Mouse (Mus musculus): ENCODE measurements at regions not wholly inside any gene's neighbourhood (a gene's known extent, or its start where the extent isn't known, plus 50 kb on each side); places are given as distances from the start of the nearest gene placed in this dataset.

DNA sequence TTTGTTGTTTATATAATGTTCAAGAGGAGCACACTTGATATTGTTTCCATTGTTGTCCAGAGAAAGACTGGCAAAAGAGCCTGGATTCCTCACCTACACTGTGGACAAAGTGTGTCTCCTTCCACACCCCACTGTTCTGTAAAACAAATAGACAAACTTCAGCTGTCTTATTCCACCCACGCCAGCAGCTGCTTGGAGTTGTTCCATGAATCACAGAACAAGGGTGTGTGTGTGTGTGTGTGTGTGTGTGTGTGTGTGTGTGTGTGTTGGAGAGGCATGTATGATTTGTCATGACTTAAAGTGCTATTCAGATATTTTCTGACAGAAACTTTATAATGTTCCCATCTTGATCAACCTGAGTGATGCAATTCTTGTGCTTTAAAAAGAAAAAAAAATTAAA, 114.1 kb upstream of the Rap2b start:
- no peak for DNase-seq (ENCODE audit: extremely low read depth, low read depth, low spot score)

DNA sequence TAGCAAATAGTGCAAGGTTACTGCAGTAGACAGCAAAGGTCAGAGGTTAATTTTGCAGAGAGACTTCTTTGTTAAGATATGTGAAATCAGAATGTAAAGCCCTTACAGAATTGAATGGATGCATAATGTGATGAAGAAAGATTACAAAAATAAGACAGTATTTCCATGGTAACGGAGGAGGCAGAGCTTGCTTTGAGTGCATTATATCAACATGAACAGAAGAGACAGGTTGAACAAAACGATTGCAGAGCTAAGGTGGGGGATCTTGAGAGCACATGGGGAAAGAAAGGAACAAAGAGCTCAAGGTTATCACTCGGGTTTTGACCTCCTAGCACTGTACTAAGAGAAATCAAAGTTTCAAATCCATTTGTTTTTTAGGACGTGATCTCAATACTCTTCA, 106.2 kb upstream of the Rap2b start:
- DNase-seq (ENCODE audit: extremely low read depth, low read depth, low spot score), result no peak

DNA sequence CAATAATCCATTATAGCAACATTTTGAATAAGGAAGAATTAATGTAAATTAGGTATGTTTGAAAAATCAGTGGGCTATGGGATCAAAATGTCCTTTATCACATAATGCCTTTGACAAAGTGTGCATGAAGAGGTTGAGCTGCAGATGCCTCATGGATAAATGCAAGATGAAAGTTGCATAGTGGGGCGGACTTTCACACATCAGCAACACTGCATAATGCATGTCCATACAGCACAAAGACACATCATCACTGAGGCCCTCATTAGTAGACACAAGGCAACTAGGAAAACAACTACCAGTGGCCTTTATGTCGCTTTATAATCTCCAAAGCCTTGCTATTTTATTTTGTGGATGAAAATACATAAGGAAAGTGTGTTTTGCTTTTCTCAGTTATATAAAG, 105.8 kb upstream of the Rap2b start:
- no peak for DNase-seq (ENCODE audit: extremely low read depth, low read depth, low spot score)

DNA sequence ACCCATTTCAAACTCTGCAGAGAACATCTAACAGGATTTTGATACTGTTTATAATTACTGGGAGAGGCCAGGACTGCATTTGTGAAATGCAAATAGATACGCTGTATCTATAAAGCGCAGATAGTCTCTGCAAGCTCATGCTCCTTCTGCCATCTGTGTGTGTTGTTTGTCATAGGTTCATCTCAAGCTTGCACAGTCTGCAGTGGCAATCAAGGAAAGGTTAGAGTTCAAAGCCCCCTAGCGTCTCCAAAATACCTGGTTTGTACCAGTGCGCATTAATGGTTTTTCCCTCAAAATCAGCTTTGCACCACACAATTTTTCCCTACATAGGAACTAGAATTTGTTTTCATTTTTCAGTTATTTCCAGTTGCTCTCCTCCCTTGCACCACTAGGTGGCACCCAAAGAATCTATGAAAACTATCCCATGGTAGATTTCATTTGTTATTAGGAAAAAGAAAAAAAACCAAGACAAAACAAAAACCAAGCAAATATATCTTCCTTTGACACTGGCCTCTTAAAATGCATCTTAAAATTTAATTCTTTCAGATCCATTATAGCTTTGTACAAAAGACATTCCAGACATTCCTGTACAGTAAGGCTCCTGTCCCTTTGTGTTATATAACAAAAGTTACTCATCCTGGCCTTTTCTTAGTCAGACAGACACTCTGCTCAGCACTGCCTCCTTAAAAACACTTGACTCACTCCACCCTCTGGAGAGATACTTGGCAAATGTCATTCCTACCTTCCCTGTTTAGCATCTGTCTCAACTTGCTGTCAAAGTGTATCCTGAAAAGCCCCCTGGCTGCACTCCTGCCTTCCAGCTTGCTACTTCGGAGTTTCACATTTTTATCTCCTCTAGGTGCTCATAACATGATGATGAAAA, 92.7 kb upstream of the Rap2b start:
- DNase-seq (ENCODE audit: extremely low read depth, low read depth, low spot score), result peak; percentile 57

DNA sequence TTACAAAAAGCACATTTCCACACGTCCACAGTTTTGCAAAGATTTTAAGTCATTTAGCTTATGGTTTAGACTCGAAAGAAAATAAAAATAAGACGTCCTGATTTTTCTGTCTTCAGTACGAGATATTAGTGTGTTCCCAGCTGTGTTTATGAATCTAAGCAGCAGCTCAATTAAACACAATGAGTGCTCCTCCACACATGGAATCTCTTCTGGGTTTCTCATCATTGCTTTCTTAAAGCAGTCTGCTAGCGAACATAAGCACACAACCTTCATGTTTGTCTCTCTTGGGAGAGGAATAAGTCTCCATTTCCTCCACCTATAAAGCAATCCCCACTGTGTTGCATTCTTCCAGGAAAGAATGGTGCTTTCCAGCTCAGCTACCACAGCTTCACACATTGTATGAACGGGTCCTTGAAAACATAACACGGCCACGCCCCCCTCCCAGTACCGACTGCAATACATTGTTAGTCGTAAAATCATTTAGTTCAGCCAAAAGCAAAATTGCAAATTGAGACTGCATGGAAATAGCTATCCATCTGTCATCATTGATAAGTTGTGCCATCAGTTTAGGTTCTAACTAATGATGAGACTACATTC, 75.4 kb upstream of the Rap2b start:
- no peak for DNase-seq (ENCODE audit: extremely low read depth, low read depth, low spot score)

DNA sequence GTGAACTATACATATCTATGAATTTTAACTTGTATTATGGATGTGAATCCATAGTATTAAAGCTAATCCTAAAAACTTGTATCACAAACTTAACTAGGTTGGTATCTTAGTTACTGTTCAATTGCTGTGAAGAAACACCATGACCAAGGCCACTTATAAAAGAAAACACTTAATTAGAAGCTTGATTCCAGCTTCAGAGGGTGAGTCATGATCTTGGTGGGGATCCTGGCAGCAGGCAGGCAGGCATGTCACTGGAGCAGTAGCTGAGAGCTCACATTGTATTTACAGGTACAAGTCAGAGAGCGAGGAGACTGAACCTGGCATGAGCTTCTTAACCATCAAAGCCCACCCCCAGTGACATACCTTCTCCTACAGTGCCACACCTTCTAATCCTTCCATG, 73.2 kb upstream of the Rap2b start:
- DNase-seq (ENCODE audit: extremely low read depth, low read depth, low spot score), result no peak

DNA sequence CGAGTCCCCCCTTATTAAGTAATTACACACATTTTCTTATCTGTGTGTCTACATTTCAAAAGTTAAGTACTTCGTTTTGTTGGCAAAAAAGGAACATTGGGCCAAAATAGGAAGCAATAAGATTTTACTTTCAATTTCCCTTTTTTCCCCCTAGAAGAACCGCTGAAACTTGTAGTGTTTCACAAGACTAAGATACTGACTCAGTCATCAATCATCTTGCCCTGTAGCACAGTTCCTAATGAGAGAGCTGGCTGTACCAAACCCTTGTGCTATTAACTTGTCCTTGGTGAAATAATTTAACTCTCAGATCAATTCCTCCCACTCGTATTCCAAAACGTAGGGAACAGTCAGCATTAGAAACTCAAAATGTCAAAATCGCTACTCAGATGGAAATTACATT, 66.6 kb upstream of the Rap2b start:
- peak; percentile 74 for DNase-seq (ENCODE audit: extremely low read depth, low read depth, low spot score)

DNA sequence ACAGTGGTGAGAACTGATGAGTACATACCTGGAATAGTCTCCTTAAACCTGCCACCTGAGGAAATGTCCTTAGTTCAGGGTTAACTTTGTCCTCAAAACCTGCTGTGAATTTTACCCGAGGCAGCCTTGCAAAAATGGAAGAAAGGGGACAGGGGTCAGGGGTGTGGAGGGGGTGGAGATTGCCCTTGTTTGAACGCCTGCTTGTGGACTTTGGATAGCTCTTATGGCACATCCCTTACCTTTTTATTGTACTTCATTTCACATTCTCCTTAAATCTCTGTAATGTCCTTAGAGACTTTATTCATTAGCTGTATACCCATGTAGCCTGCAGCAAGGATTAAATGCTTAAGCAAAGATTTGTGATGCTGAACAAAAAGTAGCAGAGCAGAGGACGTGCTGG, 64.1 kb upstream of the Rap2b start:
- DNase-seq (ENCODE audit: extremely low read depth, low read depth, low spot score), result peak; percentile 95

DNA sequence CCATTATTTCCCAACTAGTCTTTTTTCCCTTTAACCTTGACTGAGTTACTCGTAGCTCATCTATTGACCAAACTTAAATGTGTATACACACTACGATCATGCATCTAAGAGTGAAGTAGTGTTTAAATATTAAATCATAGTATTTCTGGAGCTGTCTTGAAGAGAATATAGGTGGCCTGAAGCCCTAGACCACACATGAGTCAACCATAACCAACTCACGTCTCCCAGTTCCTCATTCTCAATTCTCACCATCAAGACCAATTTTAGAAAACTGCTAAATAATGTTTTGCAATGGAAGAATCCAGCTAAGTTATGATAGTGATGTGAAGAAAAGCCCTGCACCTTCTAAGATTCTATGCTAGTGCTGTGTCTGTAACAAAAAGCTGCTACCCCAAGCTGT, 59.2 kb upstream of the Rap2b start:
- DNase-seq (ENCODE audit: extremely low read depth, low read depth, low spot score), result no peak

DNA sequence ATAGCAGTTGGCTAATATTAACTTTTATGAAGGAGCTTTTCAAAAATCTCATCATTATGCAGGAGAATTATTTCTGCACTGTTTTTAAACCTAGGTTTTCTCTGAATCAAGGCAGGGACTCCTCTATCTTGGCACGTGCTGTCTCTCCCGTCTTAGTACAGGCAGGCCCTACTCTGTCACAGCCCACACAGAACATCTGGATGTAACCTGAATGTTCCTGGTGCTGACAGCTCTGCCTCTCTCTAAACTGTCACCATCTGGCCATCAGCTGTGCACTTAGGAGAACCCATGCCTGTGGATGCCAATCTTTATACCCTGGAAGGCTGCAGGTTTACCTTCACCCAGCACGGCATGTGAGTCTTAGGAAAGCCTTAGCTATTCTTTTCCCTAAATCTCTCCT, 58.0 kb upstream of the Rap2b start:
- DNase-seq (ENCODE audit: extremely low read depth, low read depth, low spot score), result no peak

DNA sequence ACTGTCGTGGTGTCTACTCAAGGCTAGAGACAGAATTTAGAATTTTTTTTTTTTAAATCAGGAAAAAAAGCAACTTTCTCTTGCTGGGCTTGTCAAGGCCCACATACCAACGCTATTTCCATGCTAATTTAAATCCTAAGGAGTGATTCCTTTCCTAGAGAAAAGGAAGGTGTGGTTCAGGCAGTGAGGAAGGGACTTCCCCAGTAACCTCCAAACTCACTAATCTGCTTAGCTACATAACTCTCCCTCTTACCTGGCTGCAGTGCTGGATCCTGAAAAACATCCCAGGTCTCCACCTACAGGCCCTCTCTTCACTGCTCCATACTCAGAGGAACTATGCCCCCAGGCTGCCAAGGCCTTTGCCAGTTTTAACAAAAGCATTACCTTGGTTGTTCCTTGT, 55.1 kb upstream of the Rap2b start:
- DNase-seq (ENCODE audit: extremely low read depth, low read depth, low spot score), result no peak

DNA sequence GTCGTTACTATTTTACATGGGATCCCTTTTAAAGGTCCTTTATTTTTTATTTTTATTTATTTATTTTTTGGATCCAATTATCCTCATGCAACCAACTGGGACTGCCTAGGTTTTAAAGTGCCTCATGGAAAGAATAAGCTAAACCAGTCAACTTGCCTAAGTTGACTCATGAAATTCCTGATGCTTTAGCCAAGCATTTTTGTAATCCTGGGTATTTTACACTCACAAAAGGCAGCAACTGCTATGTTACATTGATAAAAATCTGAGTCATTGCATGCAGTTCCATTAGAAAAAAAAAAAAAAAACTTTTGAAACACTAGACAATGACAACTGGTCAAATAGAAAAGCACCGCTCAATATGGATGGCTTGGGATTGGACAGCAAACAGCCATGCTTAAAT, 52.7 kb upstream of the Rap2b start:
- DNase-seq (ENCODE audit: extremely low read depth, low read depth, low spot score), result no peak

DNA sequence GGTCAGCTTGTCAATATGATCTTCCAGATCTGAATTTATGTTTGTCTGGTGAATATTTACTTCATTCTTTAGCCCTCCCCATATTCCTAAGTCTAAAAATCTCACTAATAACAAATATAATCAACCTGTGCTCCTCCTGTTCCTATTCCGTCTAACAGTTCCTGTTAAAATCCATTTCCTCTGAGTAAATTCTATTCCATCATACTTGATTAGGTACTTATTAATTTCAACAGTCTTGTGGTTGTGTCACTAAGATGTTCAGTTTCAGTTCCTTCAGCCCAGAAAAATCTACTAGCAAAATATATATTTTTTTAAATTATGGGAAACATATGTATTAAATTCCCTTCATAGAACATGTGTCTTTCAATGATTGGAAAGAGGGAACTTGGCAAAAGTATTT, 52.2 kb upstream of the Rap2b start:
- no peak for DNase-seq (ENCODE audit: extremely low read depth, low read depth, low spot score)

All from fat pad, adult 2 months (tissue).